Mouse (Mus musculus) natural killer cell, adult 2 months (primary cell): ENCODE data around the gene Mtfr2.
A peak's percentile ranks its signal among the peaks of the same experiment; 100 is the strongest.

Source experiments
- DNase-seq, 2 experiments: peaks; one replicate each; pipeline ENCODE4 v3.0.0; 2022; ENCODE audit warnings: low spot score in 2 of 2

Gene Mtfr2

GRCm38 (mm10) chr10:20347285-20348214, at the start of gene Mtfr2:
TSS of gene Mtfr2 (plus strand) at chr10:20347770.
- DNase-seq, result peak; percentile 89 to 91

DNA sequence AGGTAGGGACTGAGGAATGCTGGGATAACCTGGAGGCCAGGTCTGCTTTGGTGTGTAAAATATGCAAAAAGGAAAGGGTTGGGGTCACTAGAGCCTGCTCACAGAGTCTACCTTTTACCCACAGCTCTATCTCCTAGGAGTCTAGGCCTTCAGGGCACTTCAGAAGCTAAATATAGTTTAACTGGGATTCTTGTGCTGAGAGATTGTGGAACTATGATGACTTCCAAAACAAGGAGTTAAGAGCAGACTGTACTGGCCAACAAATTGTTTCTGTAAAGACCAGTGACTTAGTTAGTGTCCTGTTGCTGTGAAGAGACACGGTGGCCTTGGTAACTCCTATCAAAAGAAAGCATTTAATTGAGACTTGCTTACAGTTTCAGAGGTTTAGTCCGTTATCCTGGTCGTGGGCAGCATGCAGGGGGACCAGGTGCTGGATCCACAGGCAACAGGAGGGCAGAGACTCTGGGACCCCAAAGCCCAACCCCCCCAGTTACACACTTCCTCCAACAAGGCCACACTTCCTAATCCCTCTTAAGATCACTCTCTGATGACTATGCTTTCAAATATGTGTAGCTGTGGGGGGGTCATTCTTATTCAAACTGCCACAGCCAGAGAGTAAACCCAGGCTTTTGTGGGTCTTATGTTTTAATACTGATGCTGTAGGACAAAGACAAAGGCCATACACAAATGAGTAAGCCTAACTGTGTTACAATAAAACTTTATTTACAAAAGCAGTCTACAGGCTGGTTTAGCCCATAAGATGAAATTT, 49.2 kb upstream of the Mtfr2 start:
- no peak for DNase-seq

DNA sequence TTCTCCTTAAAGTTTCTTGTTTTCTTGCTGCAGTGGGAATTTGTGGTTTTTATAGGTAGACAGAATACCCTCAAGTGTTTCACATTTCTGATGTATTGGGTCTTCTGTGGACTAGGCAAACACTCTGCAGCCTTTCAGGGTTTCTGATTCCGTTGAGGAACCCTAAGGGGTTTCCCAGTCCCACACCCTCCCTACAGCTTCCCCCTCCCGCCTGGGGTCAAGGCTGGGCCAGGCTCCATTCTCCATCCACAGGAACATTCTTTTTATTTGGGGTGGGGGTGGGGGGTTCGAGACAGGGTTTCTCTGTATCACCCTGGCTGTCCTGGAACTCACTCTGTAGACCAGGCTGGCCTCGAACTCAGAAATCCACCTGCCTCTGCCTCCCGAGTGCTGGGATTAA, 48.5 kb upstream of the Mtfr2 start:
- DNase-seq, result no peak

DNA sequence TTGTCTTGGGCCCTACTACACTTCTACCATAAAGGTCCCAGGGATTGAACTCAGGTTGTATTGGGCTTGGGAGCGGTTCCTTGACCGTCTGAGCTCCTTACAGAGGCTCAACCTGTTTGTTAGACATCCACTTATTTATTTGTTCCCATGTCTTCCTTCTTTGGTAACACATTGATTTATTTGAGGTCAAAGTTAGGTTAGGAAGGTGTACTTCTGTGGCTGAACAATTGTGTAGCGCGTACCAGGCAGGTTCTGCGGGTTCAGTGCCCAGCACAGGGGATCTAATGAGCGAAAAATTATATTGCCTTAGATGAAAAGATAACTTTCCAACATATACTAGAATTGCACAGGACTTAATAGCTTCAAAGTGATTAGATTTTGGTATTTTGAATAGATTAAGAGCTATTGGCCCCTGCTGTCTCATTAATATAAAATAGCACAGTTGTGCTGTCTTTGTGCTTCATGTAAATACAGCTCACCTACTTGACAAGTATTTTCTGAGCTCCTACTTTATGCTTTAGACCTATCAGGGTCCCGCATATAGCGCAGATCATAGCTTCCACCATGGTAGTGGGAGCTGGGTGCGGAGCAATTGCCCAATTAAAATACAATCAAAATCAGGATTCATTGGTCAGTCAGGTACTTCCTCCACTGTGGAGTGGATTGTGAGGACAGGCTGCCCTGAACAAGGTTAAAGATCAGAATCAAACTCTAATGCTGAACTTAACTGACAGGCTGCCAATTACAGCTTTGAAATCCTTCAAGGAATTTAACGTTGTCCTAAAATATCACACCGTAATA, 36.4 kb upstream of the Mtfr2 start:
- DNase-seq, result no peak

DNA sequence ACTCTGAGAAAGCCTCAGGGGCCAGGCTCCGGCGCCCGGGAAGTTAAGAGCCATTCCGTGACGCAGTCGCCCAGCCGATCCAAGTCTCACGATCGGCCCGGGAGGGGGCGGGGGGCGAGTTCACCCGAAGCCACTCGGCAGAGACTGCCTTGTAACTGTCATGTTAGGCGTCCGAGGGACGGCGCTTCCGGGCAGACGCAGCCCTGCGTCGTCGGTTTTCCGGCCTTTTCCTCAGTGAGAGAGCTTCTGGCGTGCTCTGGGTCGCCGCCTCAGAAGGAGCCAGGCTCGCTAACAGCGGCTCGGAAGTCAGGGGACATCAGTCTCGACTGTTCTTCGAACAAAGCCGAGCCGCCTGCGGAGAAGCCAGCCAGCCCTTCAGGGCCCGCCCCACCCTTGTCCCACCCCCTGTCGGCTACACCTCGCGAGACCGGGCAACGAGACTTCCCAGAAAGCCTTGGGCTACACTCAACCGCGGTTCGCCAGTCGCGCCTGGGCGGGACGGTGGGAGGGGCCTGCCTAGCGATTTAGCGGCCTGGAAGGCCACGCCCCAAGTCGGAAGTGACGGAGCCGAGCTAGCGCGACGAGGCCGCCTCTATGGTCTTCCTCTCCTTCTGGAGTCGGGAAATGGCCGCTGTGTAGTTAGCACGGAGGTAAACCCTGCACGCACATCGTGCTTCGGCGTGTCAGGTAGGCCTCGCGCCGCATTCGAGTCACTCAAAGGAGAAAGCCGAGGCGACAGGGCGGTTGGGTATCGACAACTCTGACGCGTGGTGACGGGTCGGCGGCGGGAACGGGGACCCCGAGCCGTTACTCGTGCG, 35.4 kb upstream of the Mtfr2 start, which contains the start of gene Bclaf1:
Gene Bclaf1, plus strand, starts transcription at position 552 of the 818 bp plus-strand sequence.
- DNase-seq, result peak; percentile 100

DNA sequence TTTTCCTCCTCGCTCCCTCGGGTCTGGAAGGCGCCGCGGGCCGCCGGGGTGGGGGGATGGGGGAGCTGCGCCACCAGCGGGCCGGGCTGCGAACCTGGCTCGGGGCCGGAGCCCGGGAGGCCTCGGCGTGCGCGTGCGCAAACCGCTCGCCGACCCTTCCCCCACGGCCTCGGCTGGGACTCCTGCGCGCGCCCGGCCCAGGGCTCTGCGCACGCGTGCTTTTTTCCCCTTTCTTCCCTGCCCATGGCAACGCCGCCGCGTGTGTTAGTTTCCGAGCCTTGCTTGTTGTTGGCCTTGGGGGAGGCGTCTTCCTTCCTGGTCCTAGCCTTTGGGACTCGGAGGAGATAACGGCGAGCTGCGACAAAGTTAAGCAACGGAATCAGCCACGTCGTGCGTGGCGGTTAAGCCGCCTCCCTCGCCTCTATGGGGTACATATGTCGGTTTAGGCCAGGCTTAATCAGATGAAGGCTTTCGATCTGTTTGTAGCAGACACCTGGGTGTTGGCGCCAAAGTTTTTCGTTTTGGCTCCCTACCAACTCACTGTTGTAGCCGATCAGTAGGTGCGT, 34.8 kb upstream of the Mtfr2 start:
- peak; percentile 80 to 86 for DNase-seq

- no peak for DNase-seq
Measured at GRCm38 (mm10) chr10:20313447-20313846, 34.1 kb upstream of the Mtfr2 start.

DNA sequence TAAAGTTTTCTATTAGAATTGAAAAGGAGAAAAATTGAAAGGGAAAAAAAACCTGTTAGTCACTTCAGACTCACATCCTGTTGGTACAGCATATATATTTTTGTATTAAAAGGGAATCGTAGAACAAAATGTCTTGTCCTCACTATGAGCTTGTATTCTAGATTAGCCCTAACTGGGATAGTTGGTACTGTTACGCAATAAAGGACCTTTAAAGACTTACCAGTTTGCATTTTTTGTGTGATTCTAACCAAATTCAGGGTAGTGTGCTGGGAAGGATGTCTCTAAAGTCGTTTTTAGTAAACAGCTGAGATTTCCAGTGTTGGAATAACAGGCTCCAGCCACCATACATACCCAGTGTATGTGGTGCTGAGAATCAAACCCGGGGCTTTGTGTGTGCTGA, 33.6 kb upstream of the Mtfr2 start:
- no peak for DNase-seq

DNA sequence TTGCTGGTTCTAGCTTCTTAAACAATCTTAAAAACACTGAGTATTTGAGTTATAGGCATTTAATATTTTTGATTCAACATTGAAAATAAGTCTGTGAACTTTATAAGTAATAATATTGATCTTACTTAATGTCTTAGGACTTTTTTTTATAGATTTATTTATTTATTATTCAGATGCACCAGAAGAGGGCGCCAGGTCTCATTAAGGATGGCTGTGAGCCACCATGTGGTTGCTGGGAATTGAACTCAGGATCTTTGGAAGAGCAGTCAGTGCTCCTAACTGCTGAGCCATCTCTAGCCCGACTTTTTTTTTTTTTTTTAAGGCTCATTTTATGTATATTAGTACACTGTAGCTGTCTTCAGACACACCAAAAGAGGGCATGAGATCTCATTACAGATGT, 32.8 kb upstream of the Mtfr2 start:
- DNase-seq, result peak in 1 of 2 experiments; percentile 24

GRCm38 (mm10) chr10:20317466-20317865, 30.1 kb upstream of the Mtfr2 start:
- DNase-seq, result no peak

DNA sequence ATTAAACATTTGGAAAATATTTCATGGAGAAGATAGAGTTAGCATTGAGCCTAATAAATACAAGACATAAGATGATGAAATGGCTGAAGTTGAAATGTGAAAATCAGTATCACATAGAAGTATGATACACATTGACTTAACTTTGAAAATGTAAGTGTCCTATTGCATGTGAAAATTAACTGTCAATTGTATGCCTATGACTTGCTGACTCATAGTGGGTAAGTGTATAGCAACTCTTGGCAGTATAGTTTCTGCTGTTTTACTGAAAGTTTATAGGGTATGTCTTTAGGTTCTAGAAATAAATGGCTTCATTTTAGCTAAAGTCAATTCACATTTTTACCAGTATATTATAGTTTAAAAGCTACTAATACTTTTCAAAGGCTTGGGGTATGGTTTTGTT, 21.3 kb upstream of the Mtfr2 start:
- no peak for DNase-seq

GRCm38 (mm10) chr10:20331262-20331661, 16.3 kb upstream of the Mtfr2 start:
- no peak for DNase-seq

DNA sequence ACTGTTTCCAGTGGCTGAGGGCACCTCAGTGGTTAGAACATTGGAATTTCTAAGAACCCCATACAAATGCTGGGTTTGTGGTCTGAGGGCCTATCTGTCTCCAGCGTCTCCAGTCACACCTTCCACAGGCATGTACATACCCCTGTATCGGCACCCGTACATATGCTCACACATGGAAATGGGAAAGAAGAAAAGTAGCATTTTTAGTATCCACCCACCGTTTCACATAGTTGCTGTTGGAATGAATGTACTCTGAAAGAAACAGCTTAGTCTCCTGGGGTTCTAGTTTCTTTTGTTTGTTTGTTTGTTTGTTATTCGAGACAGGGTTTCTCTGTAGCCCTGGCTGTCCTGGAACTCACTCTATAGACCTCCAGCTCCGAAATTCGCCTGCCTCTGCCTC, 9.7 kb upstream of the Mtfr2 start:
- DNase-seq, result no peak

DNA sequence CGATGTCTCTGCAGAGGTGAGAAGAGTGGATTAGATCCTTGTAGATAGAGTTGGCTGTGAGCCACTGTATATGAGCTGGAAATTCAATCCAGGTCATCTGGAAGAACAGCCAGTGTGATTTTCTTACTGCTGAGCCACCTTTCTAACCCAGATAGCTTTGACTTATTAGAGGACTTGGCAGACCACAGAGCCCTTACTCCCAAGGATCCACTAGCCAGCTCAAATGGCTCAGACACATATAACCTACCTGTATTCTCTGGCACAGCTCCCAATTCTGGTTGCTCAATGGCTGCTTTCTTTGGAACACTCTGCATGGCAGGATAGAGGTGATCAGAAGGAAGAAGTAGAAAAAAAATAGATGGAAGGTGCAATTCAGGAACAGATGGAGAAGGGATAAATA, 1.8 kb upstream of the Mtfr2 start:
- DNase-seq, result no peak

DNA sequence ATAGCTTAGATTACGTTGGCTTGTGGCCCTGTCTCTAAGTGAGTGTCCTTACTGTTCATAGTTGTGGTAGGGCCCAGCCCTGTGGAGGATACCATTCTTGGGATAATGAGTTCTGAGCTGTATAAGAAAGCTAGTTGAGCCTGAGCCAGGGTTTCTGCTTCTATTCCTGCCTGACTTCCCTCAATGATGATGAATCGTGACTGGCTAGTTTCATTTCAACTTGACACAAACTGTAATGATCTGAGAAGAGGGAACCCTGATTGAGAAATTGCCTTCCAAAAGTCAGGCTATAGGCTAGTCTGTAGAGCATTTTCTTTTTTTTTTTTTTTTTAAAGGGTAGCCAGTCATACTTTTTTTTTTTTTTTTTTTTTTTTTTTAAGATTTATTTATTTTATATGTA, 1.3 kb downstream of the Mtfr2 start:
- DNase-seq, result no peak

GRCm38 (mm10) chr10:20361542-20362449, 14.2 kb downstream of the Mtfr2 start:
- DNase-seq, result peak; percentile 30 to 34

GRCm38 (mm10) chr10:20362450-20363118, 15.0 kb downstream of the Mtfr2 start:
- DNase-seq, result no peak

GRCm38 (mm10) chr10:20372046-20372445, 24.5 kb downstream of the Mtfr2 start:
- no peak for DNase-seq

DNA sequence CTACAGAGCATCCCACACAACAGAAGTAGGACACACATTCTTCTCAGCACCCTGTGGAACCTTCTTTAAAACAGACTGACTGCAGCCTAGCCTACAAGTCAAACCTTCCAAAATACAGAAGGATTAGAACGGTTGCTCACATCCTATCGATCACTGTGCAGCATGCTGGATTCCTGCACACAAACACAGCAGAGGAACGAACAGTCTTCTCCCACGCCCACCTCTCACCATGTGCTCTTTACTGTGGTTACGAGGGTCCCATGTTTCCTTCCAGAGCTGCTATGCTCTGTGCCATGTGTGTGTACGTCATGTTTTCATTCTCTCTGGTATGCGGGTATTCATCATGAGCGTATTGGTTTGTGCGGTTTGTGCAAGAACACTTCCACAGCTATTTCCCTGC, 30.1 kb downstream of the Mtfr2 start:
- DNase-seq, result no peak
